Mouse (Mus musculus) embryonic facial prominence, embryonic 11.5 days (tissue): ENCODE measurements around the gene Pak6. TPM values are rescaled to one million over a fixed set of nuclear protein-coding genes. Genes with fewer than 3 reads are reported as not detected.

Experiments
- ATAC-seq: fragments of 200-750 bp; cut with Nextera tagmentation; replicated peaks from 2 replicates; pipeline ENCODE4 v1.8.0; 2017; ENCODE audit warnings: low read depth; ENCODE audit not compliant: insufficient number of reproducible peaks, low FRiP score, low TSS enrichment
- DNase-seq: peaks from one replicate; pipeline ENCODE4 v3.0.0-alpha.2; 2015; ENCODE audit warnings: low spot score
- H3K27ac ChIP-seq: fragments of 300-500 bp; sonication (generic); replicated peaks from 2 replicates; pipeline ENCODE4 v1.5.1; 2014; ENCODE audit warnings: mild to moderate bottlenecking, low read depth, low read length, control low read depth
- H3K27me3 ChIP-seq: fragments of 300-500 bp; sonication (generic); 2 replicates; pipeline ENCODE4 v1.6.1; 2014; ENCODE audit warnings: mild to moderate bottlenecking, low read length, moderate library complexity, mixed read lengths; ENCODE audit not compliant: control insufficient read depth, insufficient read depth
- H3K36me3 ChIP-seq: fragments of 300-500 bp; sonication (generic); replicated peaks from 2 replicates; pipeline ENCODE4 v1.6.1; 2014; ENCODE audit warnings: low read depth, mild to moderate bottlenecking, low read length, moderate library complexity, mixed read lengths; ENCODE audit not compliant: control insufficient read depth, insufficient read depth
- H3K4me1 ChIP-seq: fragments of 300-500 bp; sonication (generic); 2 replicates; pipeline ENCODE4 v1.6.1; 2014; ENCODE audit warnings: low read length, mixed read lengths; ENCODE audit not compliant: control insufficient read depth, insufficient read depth
- H3K4me2 ChIP-seq: fragments of 300-500 bp; sonication (generic); 2 replicates; pipeline ENCODE4 v1.6.1; 2014; ENCODE audit warnings: low read depth, mild to moderate bottlenecking, control low read depth, low read length, moderate library complexity
- H3K4me3 ChIP-seq: fragments of 300-500 bp; sonication (generic); 2 replicates; pipeline ENCODE4 v1.5.1; 2014; ENCODE audit warnings: low read depth, low read length, control low read depth
- H3K9ac ChIP-seq: fragments of 300-500 bp; sonication (generic); replicated peaks from 2 replicates; pipeline ENCODE4 v1.6.1; 2014; ENCODE audit warnings: mild to moderate bottlenecking, control low read depth, low read length
- H3K9me3 ChIP-seq: fragments of 300-500 bp; sonication (generic); replicated peaks from 2 replicates; pipeline ENCODE4 v1.6.1; 2016; ENCODE audit warnings: mild to moderate bottlenecking, low read length, inconsistent platforms, mixed read lengths; ENCODE audit not compliant: control insufficient read depth
- WGBS: fragments of 180-500 bp; shearing (Covaris S2); extraction: QIAGEN DNeasy Blood & Tissue Kit; methylation state at CpG from one replicate; pipeline ENCODE4 v1.1.7; 2014; 5-methylcytosine and 5-hydroxymethylcytosine counted together
- polyA plus RNA-seq: library from polyadenylated mRNA; unstranded; fragments of >200 nt; fragmentation: Nextera tagmentation; extraction: Ambion mirVana; gene quantifications from 2 replicates; pipeline ENCODE4 v1.2.1, GENCODE M21; 2014

Pak6 gene
- polyA plus RNA-seq, 1 experiment from 2014 or later = 0.50 TPM

GRCm38 (mm10) chr2:118659077-118659476 lies 4.0 kb upstream of the Pak6 start:
- H3K4me3 ChIP-seq = no peak overlapping the region
- ATAC-seq (no peak), DNase-seq (no peak)
- H3K27ac ChIP-seq = no peak overlapping the region; the same call in 1 of the 2 replicates
- H3K4me2 ChIP-seq = no peak overlapping the region
- 65% methylated on average over 1 of the region's 1 CpGs for WGBS
- peaks cover 6% of the 10 kb centered on the region for H3K4me1 ChIP-seq
- no peak overlapping the region for H3K9ac ChIP-seq
- H3K27me3 ChIP-seq = peaks cover 14% of the 10 kb centered on the region
- H3K36me3 ChIP-seq = no peaks in the 10 kb centered on the region
- no peaks in the 10 kb centered on the region for H3K9me3 ChIP-seq

- Histone ChIP-seq H3K36me3 (no peaks in the 10 kb centered on the region), H3K27ac (no peak overlapping the region), H3K27me3 (peaks cover 17% of the 10 kb centered on the region), H3K9me3 (no peaks in the 10 kb centered on the region), H3K4me1 (peaks cover 6% of the 10 kb centered on the region), H3K4me2 (no peak overlapping the region), H3K4me3 (no peak overlapping the region), H3K9ac (no peak overlapping the region)
- WGBS = 86% methylated on average over 12 of the region's 12 CpGs
- DNase-seq (no peak), ATAC-seq (no peak)
Measured at GRCm38 (mm10) chr2:118659493-118659892, 3.6 kb upstream of the Pak6 start.

DNA sequence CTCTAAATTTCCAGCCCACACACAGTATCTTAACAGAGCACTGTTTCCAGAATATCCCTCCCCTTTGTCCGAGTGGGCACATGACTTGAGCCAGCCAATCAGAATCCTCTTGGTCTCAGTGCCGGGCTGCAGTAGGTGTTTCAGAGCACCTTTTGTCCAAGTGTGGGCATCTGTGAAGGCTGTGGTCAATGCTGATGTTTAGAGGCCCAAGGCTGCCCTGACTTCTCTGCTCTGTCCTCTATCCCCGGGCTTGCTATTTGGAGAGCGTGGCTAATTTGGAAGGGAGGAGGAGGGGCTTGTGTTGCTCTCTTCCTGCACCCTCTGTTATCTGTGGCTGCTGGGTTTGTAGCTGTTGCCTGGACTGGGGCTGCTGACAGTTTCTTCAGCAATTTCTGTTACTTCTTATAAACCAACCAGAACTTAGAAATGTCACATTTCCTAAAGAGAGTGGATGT lies 3.1 kb upstream of the Pak6 start:
- H3K9ac ChIP-seq = peak overlapping the region; percentile 51
- H3K4me1 ChIP-seq = peaks cover 6% of the 10 kb centered on the region
- peak overlapping the region; percentile 42 for H3K4me2 ChIP-seq
- H3K27ac ChIP-seq = 0 out of 2 replicates have a peak overlapping the region, but pooled peaks have one; percentile 16
- ATAC-seq (peak; percentile 75; the same call in 1 of the 2 replicates), DNase-seq (peak; percentile 73)
- H3K4me3 ChIP-seq = peak overlapping the region; percentile 26
- H3K9me3 ChIP-seq = no peaks in the 10 kb centered on the region
- peaks cover 17% of the 10 kb centered on the region for H3K27me3 ChIP-seq
- 2% methylated on average over 4 of the region's 4 CpGs for WGBS
- no peaks in the 10 kb centered on the region for H3K36me3 ChIP-seq

DNA sequence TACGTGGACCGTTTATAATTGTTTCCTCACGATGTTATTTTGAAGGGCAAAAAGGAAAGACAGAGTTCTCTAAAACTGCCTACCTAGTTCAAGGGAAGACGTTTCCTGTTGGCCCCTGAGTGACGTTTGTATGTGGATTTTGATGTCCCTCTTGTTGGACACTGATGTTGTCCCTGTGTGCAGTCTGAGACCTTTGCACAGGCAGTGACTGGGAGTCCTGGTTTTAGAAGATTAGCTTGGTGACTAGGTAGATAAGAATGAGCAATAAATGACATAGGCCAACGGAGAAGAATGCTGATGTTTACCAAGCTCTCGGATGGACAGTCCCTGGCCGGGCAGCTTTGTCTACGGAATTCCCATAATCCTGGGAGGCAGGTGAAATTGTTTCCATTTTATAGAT lies 1.2 kb upstream of the Pak6 start:
- Histone ChIP-seq H3K27ac (no peak overlapping the region), H3K9me3 (no peaks in the 10 kb centered on the region), H3K9ac (no peak overlapping the region), H3K4me2 (no peak overlapping the region), H3K27me3 (peaks cover 17% of the 10 kb centered on the region), H3K36me3 (no peaks in the 10 kb centered on the region), H3K4me3 (no peak overlapping the region), H3K4me1 (peaks cover 6% of the 10 kb centered on the region)
- ATAC-seq = no peak
- 70% methylated on average over 9 of the region's 9 CpGs for WGBS
- no peak for DNase-seq

- H3K4me2 ChIP-seq = peak overlapping the region; percentile 79
- H3K4me3 ChIP-seq = peak overlapping the region; percentile 38
- ATAC-seq (no peak), DNase-seq (no peak)
- peaks cover 17% of the 10 kb centered on the region for H3K27me3 ChIP-seq
- WGBS = 50% methylated on average over 19 of the region's 19 CpGs
- peaks cover 6% of the 10 kb centered on the region for H3K4me1 ChIP-seq
- H3K9ac ChIP-seq = no peak overlapping the region; the same call in 1 of the 2 replicates
- no peak overlapping the region for H3K27ac ChIP-seq
- no peaks in the 10 kb centered on the region for H3K36me3 ChIP-seq
- H3K9me3 ChIP-seq = no peaks in the 10 kb centered on the region
Measured at GRCm38 (mm10) chr2:118663804-118664766, 982 bp downstream of the Pak6 start.

DNA sequence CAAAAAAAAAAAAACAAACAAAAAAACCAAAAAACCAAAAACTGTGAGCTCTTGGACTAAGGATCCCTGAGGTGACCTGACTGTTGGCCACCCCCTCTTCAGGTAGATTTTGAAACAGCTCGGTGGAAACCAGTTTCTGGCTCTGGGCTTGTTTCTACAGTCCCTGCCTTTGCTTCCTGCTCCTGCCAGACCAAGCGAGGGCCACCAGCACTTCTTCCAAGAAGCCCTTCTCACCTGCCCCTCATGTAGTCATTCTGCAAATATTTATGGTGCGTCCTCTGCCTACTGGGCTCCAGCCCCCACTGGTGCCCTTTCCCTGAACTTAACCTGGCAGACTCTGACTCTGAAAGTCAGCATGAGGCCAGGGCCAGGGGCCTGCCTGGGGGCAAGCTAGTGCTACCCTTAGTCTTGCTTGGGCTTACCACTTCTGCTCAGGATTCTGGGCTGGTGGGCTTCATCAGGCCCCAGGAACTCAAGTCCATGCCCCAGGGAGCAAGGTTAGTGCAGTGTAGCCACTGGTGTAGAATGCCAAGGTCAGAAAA lies 1.9 kb downstream of the Pak6 start:
- H3K4me1 ChIP-seq = peaks cover 6% of the 10 kb centered on the region
- H3K27ac ChIP-seq = no peak overlapping the region
- no peaks in the 10 kb centered on the region for H3K36me3 ChIP-seq
- no peaks in the 10 kb centered on the region for H3K9me3 ChIP-seq
- DNase-seq (no peak), ATAC-seq (no peak)
- no peak overlapping the region for H3K4me2 ChIP-seq
- peaks cover 17% of the 10 kb centered on the region for H3K27me3 ChIP-seq
- H3K9ac ChIP-seq = no peak overlapping the region
- 59% methylated on average over 3 of the region's 3 CpGs for WGBS
- H3K4me3 ChIP-seq = no peak overlapping the region

GRCm38 (mm10) chr2:118665616-118666015 lies 2.5 kb downstream of the Pak6 start:
- WGBS = 85% methylated on average over 4 of the region's 4 CpGs
- Histone ChIP-seq H3K4me3 (no peak overlapping the region), H3K27me3 (peaks cover 17% of the 10 kb centered on the region), H3K4me1 (peaks cover 6% of the 10 kb centered on the region), H3K36me3 (no peaks in the 10 kb centered on the region), H3K9ac (no peak overlapping the region), H3K9me3 (no peaks in the 10 kb centered on the region), H3K27ac (no peak overlapping the region), H3K4me2 (no peak overlapping the region)
- DNase-seq (no peak), ATAC-seq (no peak)

GRCm38 (mm10) chr2:118667181-118667580 lies 4.1 kb downstream of the Pak6 start:
- no peak overlapping the region for H3K4me3 ChIP-seq
- H3K9me3 ChIP-seq = no peaks in the 10 kb centered on the region
- DNase-seq = no peak
- peaks cover 6% of the 10 kb centered on the region for H3K4me1 ChIP-seq
- no peak for ATAC-seq
- no peaks in the 10 kb centered on the region for H3K36me3 ChIP-seq
- H3K27ac ChIP-seq = no peak overlapping the region
- peaks cover 17% of the 10 kb centered on the region for H3K27me3 ChIP-seq
- 67% methylated on average over 5 of the region's 5 CpGs for WGBS
- no peak overlapping the region for H3K9ac ChIP-seq
- no peak overlapping the region for H3K4me2 ChIP-seq
